Mouse (Mus musculus): ENCODE data around the gene Vmn1r43. TPM values are rescaled to one million over a fixed set of nuclear protein-coding genes. Genes with fewer than 3 reads are reported as not detected.

Gene Vmn1r43
- not detected for polyA plus RNA-seq (2017; shearing (Covaris generic))

GRCm38 (mm10) chr6:89876313-89876712, at the start of gene Vmn1r43, which contains the start of gene Vmn1r42:
Gene Vmn1r43, minus strand, starts transcription at chr6:89876413.
Gene Vmn1r42, minus strand, starts transcription at chr6:89876413.

GRCm38 (mm10) chr6:89883360-89883759, 7.1 kb upstream of the Vmn1r43 start, which contains the start of gene Vmn1r44:
Gene Vmn1r44, plus strand, starts transcription at chr6:89883660.

Other genes with a start within 250 kb of the Vmn1r43 start
- gene Txnrd3, start 232.4 kb downstream of the Vmn1r43 start, polyA plus RNA-seq (2017; shearing (Covaris generic)), result 1.6 TPM
- not detected for gene Vmn1r40, start 168.9 kb downstream of the Vmn1r43 start, polyA plus RNA-seq (2017; shearing (Covaris generic))
- gene Vmn1r41, start 135.6 kb downstream of the Vmn1r43 start, polyA plus RNA-seq (2017; shearing (Covaris generic)), result not detected
- gene Vmn1r42, start within 50 bp of the Vmn1r43 start, polyA plus RNA-seq (2017; shearing (Covaris generic)), result not detected
- not detected for gene Vmn1r44, start 7.2 kb upstream of the Vmn1r43 start, polyA plus RNA-seq (2017; shearing (Covaris generic))
- not detected for gene Vmn1r45, start 64.2 kb upstream of the Vmn1r43 start, polyA plus RNA-seq (2017; shearing (Covaris generic))
- not detected for gene Vmn1r46, start 92.9 kb upstream of the Vmn1r43 start, polyA plus RNA-seq (2017; shearing (Covaris generic))
- gene Vmn1r47, start 139.7 kb upstream of the Vmn1r43 start, polyA plus RNA-seq (2017; shearing (Covaris generic)), result not detected
- gene Vmn1r48, start 160.4 kb upstream of the Vmn1r43 start, polyA plus RNA-seq (2017; shearing (Covaris generic)), result not detected
- not detected for gene Vmn1r49, start 202.1 kb upstream of the Vmn1r43 start, polyA plus RNA-seq (2017; shearing (Covaris generic))
- gene Vmn1r50, start 225.0 kb upstream of the Vmn1r43 start, polyA plus RNA-seq (2017; shearing (Covaris generic)), result not detected
- gene Vmn1r51, start 246.2 kb upstream of the Vmn1r43 start, polyA plus RNA-seq (2017; shearing (Covaris generic)), result not detected

All from inflammation-experienced regulatory T-cells, adult 16 weeks (primary cell).